Comparison of ENCODE assay signal across 9 mouse cellular contexts in the genomic region with DNA sequence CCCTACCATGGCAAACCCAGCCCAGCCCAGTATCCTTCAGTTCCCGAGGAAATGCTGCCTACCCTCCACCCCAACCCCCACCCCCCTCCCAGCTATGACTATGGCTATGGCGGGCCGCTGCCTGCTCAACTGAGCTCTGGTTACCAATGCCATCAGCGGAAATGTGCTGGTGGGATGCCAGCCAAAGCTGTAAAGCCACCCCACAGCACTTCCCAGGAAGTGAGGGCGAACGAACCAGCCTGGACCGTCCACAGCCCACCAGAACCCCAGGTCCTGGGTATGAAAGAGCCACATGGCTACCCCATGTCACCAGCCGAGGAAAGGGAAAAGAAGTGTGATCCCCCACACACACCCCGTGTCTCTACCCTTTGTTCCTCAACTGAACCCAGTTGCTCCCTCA. TPM values are rescaled to one million over a fixed set of nuclear protein-coding genes. Genes with fewer than 3 reads are reported as not detected.
DNase-seq lines count a peak whose midpoint lies in the region; ATAC-seq lines count a peak whose summit lies in the region.
"Had no signal": no experiment of that assay in that cellular context is flagged by ENCODE, and none has a peak within 500 bp of the region (broad histone marks: within the 10 kb centered on the region; RNA-seq: fewer than 3 reads in every experiment).

No protein-coding gene starts in this region.

- no peak overlapping the region for H3K9ac ChIP-seq in heart, embryonic 15.5 days
- no peak overlapping the region for H3K9ac ChIP-seq in midbrain, embryonic 13.5 days (replicated peaks)
- H3K9ac ChIP-seq in midbrain, embryonic 14.5 days (replicated peaks; ENCODE audit: low read length), result no peak overlapping the region
- H3K9ac ChIP-seq in intestine, embryonic 15.5 days, result peak overlapping the region; percentile 82; the same call in 1 of the 2 replicates
- no peak overlapping the region; the same call in 1 of the 2 replicates for H3K9ac ChIP-seq in neural tube, embryonic 15.5 days (replicated peaks)

- H3K27ac ChIP-seq in heart, embryonic 15.5 days, result no peak overlapping the region
- no peak overlapping the region for H3K27ac ChIP-seq in midbrain, embryonic 13.5 days
- no peak overlapping the region for H3K27ac ChIP-seq in midbrain, embryonic 14.5 days (replicated peaks; ENCODE audit: low read depth, low read length)
- H3K27ac ChIP-seq in intestine, embryonic 15.5 days, result no peak overlapping the region
- peak overlapping the region; percentile 83; the same call in 1 of the 2 replicates for H3K27ac ChIP-seq in neural tube, embryonic 15.5 days (replicated peaks)
- H3K27ac ChIP-seq: liver, embryonic 14.5 days had no signal

- DNase-seq in heart, adult 11 months, result no peak
- DNase-seq in midbrain, embryonic 14.5 days, result no peak
- DNase-seq in cerebellum, adult 18-20 months, result no peak

- H3K4me1 ChIP-seq in heart, embryonic 15.5 days (replicated peaks), result peaks cover 24% of the 10 kb centered on the region
- H3K4me1 ChIP-seq in midbrain, embryonic 13.5 days (replicated peaks), result peaks cover 41% of the 10 kb centered on the region
- peaks cover 9% of the 10 kb centered on the region for H3K4me1 ChIP-seq in midbrain, embryonic 14.5 days (ENCODE audit: control insufficient read depth, insufficient read depth, low read length)
- peaks cover 34% of the 10 kb centered on the region for H3K4me1 ChIP-seq in intestine, embryonic 15.5 days (replicated peaks)
- peaks cover 23% of the 10 kb centered on the region for H3K4me1 ChIP-seq in neural tube, embryonic 15.5 days

- ATAC-seq in heart, embryonic 15.5 days (replicated peaks; ENCODE audit: insufficient number of reproducible peaks, insufficient read depth, low FRiP score, low read depth), result no peak
- no peak for ATAC-seq in midbrain, embryonic 13.5 days
- no peak for ATAC-seq in midbrain, embryonic 14.5 days (ENCODE audit: low FRiP score, low TSS enrichment)
- no peak for ATAC-seq in intestine, embryonic 15.5 days
- ATAC-seq in neural tube, embryonic 15.5 days (ENCODE audit: low FRiP score), result no peak
- no peak for ATAC-seq in cerebellum, adult (ENCODE audit: insufficient number of reproducible peaks, low FRiP score, low TSS enrichment)

- 77% methylated on average over 9 of the region's 9 CpGs for WGBS in heart, embryonic 15.5 days
- 88% methylated on average over 9 of the region's 9 CpGs for WGBS in midbrain, embryonic 13.5 days
- 85% methylated on average over 9 of the region's 9 CpGs for WGBS in midbrain, embryonic 14.5 days
- WGBS in intestine, embryonic 15.5 days, result 82% methylated on average over 9 of the region's 9 CpGs
- 76% methylated on average over 9 of the region's 9 CpGs for WGBS in neural tube, embryonic 15.5 days

- H3K36me3 ChIP-seq in heart, embryonic 15.5 days, result no peaks in the 10 kb centered on the region
- no peaks in the 10 kb centered on the region for H3K36me3 ChIP-seq in midbrain, embryonic 13.5 days
- H3K36me3 ChIP-seq in midbrain, embryonic 14.5 days (ENCODE audit: control insufficient read depth, insufficient read depth, low read length), result no peaks in the 10 kb centered on the region
- no peaks in the 10 kb centered on the region for H3K36me3 ChIP-seq in intestine, embryonic 15.5 days
- no peaks in the 10 kb centered on the region for H3K36me3 ChIP-seq in neural tube, embryonic 15.5 days

- H3K9me3 ChIP-seq in heart, embryonic 15.5 days (replicated peaks), result no peaks in the 10 kb centered on the region
- no peaks in the 10 kb centered on the region for H3K9me3 ChIP-seq in midbrain, embryonic 13.5 days
- H3K9me3 ChIP-seq in midbrain, embryonic 14.5 days (ENCODE audit: control insufficient read depth, low read length), result no peaks in the 10 kb centered on the region
- no peaks in the 10 kb centered on the region for H3K9me3 ChIP-seq in intestine, embryonic 15.5 days
- no peaks in the 10 kb centered on the region for H3K9me3 ChIP-seq in neural tube, embryonic 15.5 days (replicated peaks)

- peak overlapping the region; percentile 90 for H3K4me2 ChIP-seq in heart, embryonic 15.5 days
- H3K4me2 ChIP-seq in midbrain, embryonic 13.5 days (replicated peaks), result peak overlapping the region; percentile 65
- no peak overlapping the region for H3K4me2 ChIP-seq in midbrain, embryonic 14.5 days (ENCODE audit: low read length)
- H3K4me2 ChIP-seq in intestine, embryonic 15.5 days (replicated peaks), result peak overlapping the region; percentile 79
- peak overlapping the region; percentile 82; the same call in 1 of the 2 replicates for H3K4me2 ChIP-seq in neural tube, embryonic 15.5 days

- H3K27me3 ChIP-seq in heart, embryonic 15.5 days, result 0 out of 2 replicates have a peak, but pooled peaks cover 7% of the 10 kb centered on the region
- no peaks in the 10 kb centered on the region for H3K27me3 ChIP-seq in midbrain, embryonic 13.5 days
- H3K27me3 ChIP-seq in midbrain, embryonic 14.5 days (ENCODE audit: control insufficient read depth, insufficient read depth, low read length), result no peaks in the 10 kb centered on the region
- H3K27me3 ChIP-seq in intestine, embryonic 15.5 days (replicated peaks), result no peaks in the 10 kb centered on the region
- no peaks in the 10 kb centered on the region for H3K27me3 ChIP-seq in neural tube, embryonic 15.5 days (replicated peaks)

- no peak overlapping the region for H3K4me3 ChIP-seq in heart, embryonic 15.5 days
- no peak overlapping the region for H3K4me3 ChIP-seq in midbrain, embryonic 13.5 days (replicated peaks)
- H3K4me3 ChIP-seq in midbrain, embryonic 14.5 days (replicated peaks; ENCODE audit: low read depth, low read length), result no peak overlapping the region
- 0 out of 2 replicates have a peak overlapping the region, but pooled peaks have one; percentile 79 for H3K4me3 ChIP-seq in intestine, embryonic 15.5 days (replicated peaks)
- 0 out of 2 replicates have a peak overlapping the region, but pooled peaks have one; percentile 76 for H3K4me3 ChIP-seq in neural tube, embryonic 15.5 days (replicated peaks)

RNA-seq across cellular contexts. Expression of a gene that starts 1.2 kb away (rescaled TPM):
- 32.1 and 48.3 TPM in 2 replicates for polyA plus RNA-seq in heart, embryonic 15.5 days (2015; fragmentation: Nextera tagmentation; extraction: Ambion mirVana)
- 53.7 and 61.9 TPM in 2 replicates for polyA plus RNA-seq in midbrain, embryonic 13.5 days (2015; fragmentation: Nextera tagmentation; extraction: Ambion mirVana)
- 53.2 and 59.4 TPM in 2 replicates for polyA plus RNA-seq in midbrain, embryonic 14.5 days (2014; fragmentation: Nextera tagmentation; extraction: Ambion mirVana)
- 91.3 and 94.7 TPM in 2 replicates for polyA plus RNA-seq in intestine, embryonic 15.5 days (2015; fragmentation: Nextera tagmentation; extraction: Ambion mirVana)
- polyA plus RNA-seq in neural tube, embryonic 15.5 days (2015; fragmentation: Nextera tagmentation; extraction: Ambion mirVana), result 62.4 and 66.8 TPM in 2 replicates

RNA-seq across cellular contexts. Expression of a gene that starts 11.1 kb away (rescaled TPM):
- polyA plus RNA-seq in heart, embryonic 15.5 days (2015; fragmentation: Nextera tagmentation; extraction: Ambion mirVana), result 3.7 and 6.6 TPM in 2 replicates
- 9.4 and 10.5 TPM in 2 replicates for polyA plus RNA-seq in midbrain, embryonic 13.5 days (2015; fragmentation: Nextera tagmentation; extraction: Ambion mirVana)
- polyA plus RNA-seq in midbrain, embryonic 14.5 days (2014; fragmentation: Nextera tagmentation; extraction: Ambion mirVana), result 15.1 and 18.5 TPM in 2 replicates
- 3.7 and 4.1 TPM in 2 replicates for polyA plus RNA-seq in intestine, embryonic 15.5 days (2015; fragmentation: Nextera tagmentation; extraction: Ambion mirVana)
- 13.6 and 14.8 TPM in 2 replicates for polyA plus RNA-seq in neural tube, embryonic 15.5 days (2015; fragmentation: Nextera tagmentation; extraction: Ambion mirVana)

RNA-seq across cellular contexts. Expression of a gene that starts 35.6 kb away (rescaled TPM):
- 19.4 and 23.5 TPM in 2 replicates for polyA plus RNA-seq in heart, embryonic 15.5 days (2015; fragmentation: Nextera tagmentation; extraction: Ambion mirVana)
- 36.1 and 37.8 TPM in 2 replicates for polyA plus RNA-seq in midbrain, embryonic 13.5 days (2015; fragmentation: Nextera tagmentation; extraction: Ambion mirVana)
- polyA plus RNA-seq in midbrain, embryonic 14.5 days (2014; fragmentation: Nextera tagmentation; extraction: Ambion mirVana), result 49.8 and 54.3 TPM in 2 replicates
- 19.5 and 22.4 TPM in 2 replicates for polyA plus RNA-seq in intestine, embryonic 15.5 days (2015; fragmentation: Nextera tagmentation; extraction: Ambion mirVana)
- 46.3 and 50.0 TPM in 2 replicates for polyA plus RNA-seq in neural tube, embryonic 15.5 days (2015; fragmentation: Nextera tagmentation; extraction: Ambion mirVana)

RNA-seq across cellular contexts. Expression of a gene that starts 59.8 kb away (rescaled TPM):
- polyA plus RNA-seq in heart, embryonic 15.5 days (2015; fragmentation: Nextera tagmentation; extraction: Ambion mirVana), result 30.2 and 47.2 TPM in 2 replicates
- 60.3 and 61.9 TPM in 2 replicates for polyA plus RNA-seq in midbrain, embryonic 13.5 days (2015; fragmentation: Nextera tagmentation; extraction: Ambion mirVana)
- 37.7 and 55.1 TPM in 2 replicates for polyA plus RNA-seq in midbrain, embryonic 14.5 days (2014; fragmentation: Nextera tagmentation; extraction: Ambion mirVana)
- 45.8 and 49.8 TPM in 2 replicates for polyA plus RNA-seq in intestine, embryonic 15.5 days (2015; fragmentation: Nextera tagmentation; extraction: Ambion mirVana)
- polyA plus RNA-seq in neural tube, embryonic 15.5 days (2015; fragmentation: Nextera tagmentation; extraction: Ambion mirVana), result 44.1 and 49.3 TPM in 2 replicates

Comparison
In these comparisons a context has a peak if more than half of its experiments do, and no peak if none do; other contexts are left out.
1. H3K4me3 ChIP-seq: peak in intestine, embryonic 15.5 days (single experiment) and neural tube, embryonic 15.5 days (single experiment); none in heart, embryonic 15.5 days (single experiment), midbrain, embryonic 13.5 days (single experiment) and midbrain, embryonic 14.5 days (single experiment).